Comparison of ENCODE assay signal across 35 mouse cellular contexts in the genomic region with DNA sequence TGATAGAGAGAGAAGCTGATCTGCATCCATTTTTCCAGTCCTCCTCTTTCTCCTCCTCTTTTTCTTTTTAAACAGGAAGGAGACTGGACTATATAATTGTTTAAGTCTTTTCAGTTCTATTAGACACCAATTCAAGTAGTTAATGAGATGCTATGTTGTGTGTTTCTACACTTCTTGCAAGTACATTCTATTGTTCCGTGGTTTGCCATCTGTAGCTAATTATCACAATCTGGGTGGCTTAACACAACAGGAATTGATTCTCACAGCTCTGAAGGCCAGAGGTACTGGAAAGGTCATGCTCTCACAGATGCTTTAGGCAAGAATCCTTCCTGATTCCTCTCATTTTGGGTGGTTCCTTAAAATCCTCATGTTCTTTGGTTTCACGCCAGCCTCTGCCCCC. TPM values are rescaled to one million over a fixed set of nuclear protein-coding genes. Genes with fewer than 3 reads are reported as not detected.
DNase-seq lines count a peak whose midpoint lies in the region; ATAC-seq and TF ChIP-seq lines count a peak whose summit lies in the region.
"Had no signal": no experiment of that assay in that cellular context is flagged by ENCODE, and none has a peak within 500 bp of the region (broad histone marks: within the 10 kb centered on the region; RNA-seq: fewer than 3 reads in every experiment).

No protein-coding gene starts in this region.

- ATAC-seq in forebrain, embryonic 14.5 days, result peak; percentile 15; the same call in 1 of the 2 replicates
- ATAC-seq in forebrain, postnatal 0 days, result no peak
- ATAC-seq: activated CD4-positive, CD25-positive, alpha-beta regulatory T cell, adult 4 months; intestine, embryonic 15.5 days; midbrain, embryonic 16.5 days had no signal

- no peak overlapping the region for H3K9ac ChIP-seq in forebrain, embryonic 14.5 days (ENCODE audit: low read length)
- H3K9ac ChIP-seq in forebrain, postnatal 0 days, result no peak overlapping the region
- H3K9ac ChIP-seq: embryonic facial prominence, embryonic 12.5 days; hindbrain, embryonic 15.5 days; intestine, embryonic 15.5 days; liver, embryonic 14.5 days; lung, embryonic 14.5 days had no signal

- H3K4me2 ChIP-seq in forebrain, embryonic 14.5 days (ENCODE audit: low read length), result no peak overlapping the region
- H3K4me2 ChIP-seq in forebrain, postnatal 0 days (ENCODE audit: low read depth), result no peak overlapping the region
- H3K4me2 ChIP-seq: embryonic facial prominence, embryonic 12.5 days; hindbrain, embryonic 15.5 days; intestine, embryonic 15.5 days; lung, embryonic 14.5 days had no signal

- no peaks in the 10 kb centered on the region for H3K27me3 ChIP-seq in forebrain, embryonic 14.5 days (replicated peaks; ENCODE audit: control insufficient read depth, insufficient read depth, low read length)
- no peaks in the 10 kb centered on the region for H3K27me3 ChIP-seq in forebrain, postnatal 0 days (ENCODE audit: insufficient read depth, low read length)
- H3K27me3 ChIP-seq: embryonic facial prominence, embryonic 12.5 days; hindbrain, embryonic 15.5 days; intestine, embryonic 15.5 days had no signal

- H3K9me3 ChIP-seq in forebrain, embryonic 14.5 days (replicated peaks; ENCODE audit: control insufficient read depth, low read length), result 0 out of 2 replicates have a peak, but pooled peaks cover 4% of the 10 kb centered on the region
- no peaks in the 10 kb centered on the region for H3K9me3 ChIP-seq in forebrain, postnatal 0 days (ENCODE audit: low read length)
- H3K9me3 ChIP-seq: embryonic facial prominence, embryonic 12.5 days; hindbrain, embryonic 15.5 days; intestine, embryonic 15.5 days had no signal

- no peak overlapping the region for H3K4me3 ChIP-seq in forebrain, embryonic 14.5 days (ENCODE audit: low read depth, low read length)
- no peak overlapping the region for H3K4me3 ChIP-seq in forebrain, postnatal 0 days (ENCODE audit: low read depth, low read length)
- H3K4me3 ChIP-seq: embryonic facial prominence, embryonic 12.5 days; hindbrain, embryonic 10.5 days; hindbrain, embryonic 15.5 days; intestine, embryonic 15.5 days had no signal

- no peaks in the 10 kb centered on the region for H3K36me3 ChIP-seq in forebrain, embryonic 14.5 days (ENCODE audit: control insufficient read depth, insufficient read depth, low read length)
- no peaks in the 10 kb centered on the region for H3K36me3 ChIP-seq in forebrain, postnatal 0 days (ENCODE audit: insufficient read depth)
- H3K36me3 ChIP-seq: embryonic facial prominence, embryonic 12.5 days; hindbrain, embryonic 10.5 days; hindbrain, embryonic 15.5 days; intestine, embryonic 15.5 days had no signal

- WGBS in forebrain, embryonic 14.5 days, result 30% methylated on average over 2 of the region's 2 CpGs
- WGBS in forebrain, postnatal 0 days, result 27% methylated on average over 2 of the region's 2 CpGs

- no peaks in the 10 kb centered on the region for H3K4me1 ChIP-seq in forebrain, embryonic 14.5 days (ENCODE audit: control insufficient read depth, insufficient read depth, low read length)
- no peaks in the 10 kb centered on the region for H3K4me1 ChIP-seq in forebrain, postnatal 0 days (ENCODE audit: insufficient read depth)
- H3K4me1 ChIP-seq: hindbrain, embryonic 10.5 days; hindbrain, embryonic 15.5 days; intestine, embryonic 15.5 days had no signal

- TF ChIP-seq CTCF in forebrain, postnatal 0 days (IDR thresholded peaks at IDR 0.05; ENCODE audit: low read depth), result no peak

- H3K27ac ChIP-seq in forebrain, embryonic 14.5 days (ENCODE audit: low read depth, low read length), result no peak overlapping the region
- H3K27ac ChIP-seq in forebrain, postnatal 0 days (ENCODE audit: low read depth, low read length), result no peak overlapping the region
- H3K27ac ChIP-seq: embryonic facial prominence, embryonic 12.5 days; hindbrain, embryonic 10.5 days; hindbrain, embryonic 15.5 days; intestine, embryonic 15.5 days; kidney, postnatal 0 days; liver, embryonic 14.5 days had no signal

- DNase-seq in forebrain, embryonic 14.5 days (ENCODE audit: low spot score), result peak; percentile 48
- DNase-seq in forebrain, postnatal 0 days, result no peak
- peak; percentile 10 for DNase-seq in brain, adult 2 months (ENCODE audit: low read depth, low spot score)
- peak; percentile 53 for DNase-seq in embryo, embryonic 11 days
- DNase-seq in kidney, postnatal 10 days, result no peak
- DNase-seq in lung, adult 18-20 months, result no peak
- DNase-seq in spleen, postnatal 10 days (ENCODE audit: low spot score in 2 of 2), result no peak
- DNase-seq: adrenal gland, adult 2 months; adrenal gland, postnatal 36 days; B cell, adult 2 months; cerebellum, adult 8-10 months; cerebellum, postnatal 25 days; gastrocnemius, postnatal 14 days; heart, postnatal 14 days; kidney, adult 2 months; layer of hippocampus, adult 9-11 months; liver; lung, embryonic 14.5 days; lung, postnatal 14 days; right cerebral cortex, postnatal 4 days; thymus, adult 2 months; thymus, postnatal 4 days had no signal

RNA-seq across cellular contexts. Expression of a gene that starts 7.9 kb away (rescaled TPM):
- polyA plus RNA-seq in forebrain, embryonic 14.5 days (2014; fragmentation: Nextera tagmentation; extraction: Ambion mirVana), result not detected in 2 replicates
- not detected in 2 replicates for total RNA-seq in forebrain, postnatal 0 days (2014; rRNA removed)
- polyA plus RNA-seq in forebrain, postnatal 0 days (2015; fragmentation: Nextera tagmentation; extraction: Ambion mirVana), result not detected in 2 replicates
- total RNA-seq: adrenal gland, adult 2 months; adrenal gland, postnatal 36 days; gastrocnemius, postnatal 14 days; granulocyte monocyte progenitor cell, adult 5-6 weeks; heart, postnatal 14 days; left cerebral cortex, postnatal 10 days; neutrophil, adult 5-6 weeks had no signal
- polyA plus RNA-seq: adrenal gland, adult 2 months; embryonic facial prominence, embryonic 12.5 days; heart, embryonic 14.5 days; hindbrain, embryonic 10.5 days; hindbrain, embryonic 15.5 days; intestine, embryonic 15.5 days; kidney, adult 2 months; liver, embryonic 14.5 days; lung, embryonic 14.5 days; midbrain, embryonic 16.5 days; neural tube, embryonic 11.5 days had no signal

Comparison
In these comparisons a context has a peak if more than half of its experiments do, and no peak if none do; other contexts are left out.
1. DNase-seq: peak in forebrain, embryonic 14.5 days (single experiment), brain, adult 2 months (single experiment) and embryo, embryonic 11 days (single experiment); none in forebrain, postnatal 0 days (single experiment), kidney, postnatal 10 days (single experiment), lung, adult 18-20 months (0 of 2) and spleen, postnatal 10 days (0 of 2).